Mouse (Mus musculus): ENCODE measurements around the gene Cyp2c70.
"Not testable (repeated sequence)": the region's sequence is repeated elsewhere in the genome, so short reads cannot be mapped to it uniquely, and the experiment has no call there.

Cyp2c70 gene

GRCm38 (mm10) chr19:40187160-40187559 lies at the start of gene Cyp2c70:
TSS of gene Cyp2c70 (minus strand) at chr19:40187333.
- no peak for DNase-seq

GRCm38 (mm10) chr19:40232560-40232959 lies 45.4 kb upstream of the Cyp2c70 start:
- no peak for DNase-seq

- DNase-seq, result no peak
Measured at GRCm38 (mm10) chr19:40231825-40232541, 44.9 kb upstream of the Cyp2c70 start.

GRCm38 (mm10) chr19:40231074-40231738 lies 44.1 kb upstream of the Cyp2c70 start:
- peak; percentile 41 for DNase-seq

- no peak for DNase-seq
Measured at GRCm38 (mm10) chr19:40226516-40227151, 39.5 kb upstream of the Cyp2c70 start.

GRCm38 (mm10) chr19:40225761-40226110 lies 38.6 kb upstream of the Cyp2c70 start:
- no peak for DNase-seq

GRCm38 (mm10) chr19:40225102-40225760 lies 38.1 kb upstream of the Cyp2c70 start:
- DNase-seq, result peak; percentile 63

- DNase-seq, result not testable (repeated sequence)
Measured at GRCm38 (mm10) chr19:40222307-40222706, 35.2 kb upstream of the Cyp2c70 start.

GRCm38 (mm10) chr19:40220878-40221277 lies 33.7 kb upstream of the Cyp2c70 start:
- no peak for DNase-seq

- DNase-seq, result not testable (repeated sequence)
Measured at GRCm38 (mm10) chr19:40202947-40203346, 15.8 kb upstream of the Cyp2c70 start.

GRCm38 (mm10) chr19:40190596-40190995 lies 3.5 kb upstream of the Cyp2c70 start:
- DNase-seq, result no peak

GRCm38 (mm10) chr19:40183600-40183999 lies 3.5 kb downstream of the Cyp2c70 start:
- no peak for DNase-seq

GRCm38 (mm10) chr19:40178311-40178710 lies 8.8 kb downstream of the Cyp2c70 start:
- DNase-seq, result no peak

- DNase-seq, result peak; percentile 3
Measured at GRCm38 (mm10) chr19:40168391-40168790, 18.7 kb downstream of the Cyp2c70 start.

GRCm38 (mm10) chr19:40126996-40127395 lies 60.1 kb downstream of the Cyp2c70 start:
- not testable (repeated sequence) for DNase-seq

GRCm38 (mm10) chr19:40125165-40125564 lies 62.0 kb downstream of the Cyp2c70 start:
- not testable (repeated sequence) for DNase-seq

- not testable (repeated sequence) for DNase-seq
Measured at GRCm38 (mm10) chr19:40119624-40120023, 67.5 kb downstream of the Cyp2c70 start.

Measured in kidney, postnatal 14 days (tissue).